22 mouse cellular contexts compared by ENCODE assay signal in the genomic region with DNA sequence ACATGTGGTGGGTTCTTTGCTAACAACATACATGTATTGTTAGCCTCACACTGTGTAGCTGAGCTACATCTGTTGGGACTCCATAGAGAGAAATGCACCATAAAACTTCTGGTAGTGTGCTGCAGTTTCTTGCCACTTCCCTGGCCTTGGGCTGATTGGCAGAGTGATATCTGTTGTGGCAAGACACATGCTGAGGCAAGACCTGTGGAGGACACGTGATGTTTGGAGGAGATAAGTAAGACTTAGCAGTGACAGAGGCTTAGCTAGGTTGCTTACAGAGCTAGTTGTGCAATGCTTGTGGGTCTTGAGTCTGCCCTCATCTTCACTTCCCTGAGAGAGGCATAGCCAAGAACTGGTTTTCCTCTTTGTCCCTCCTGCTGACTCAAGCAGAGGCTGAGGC. TPM values are rescaled to one million over a fixed set of nuclear protein-coding genes. Genes with fewer than 3 reads are reported as not detected.
A peak's percentile ranks its signal among the peaks of the same experiment; 100 is the strongest.
DNase-seq lines count a peak whose midpoint lies in the region; ATAC-seq lines count a peak whose summit lies in the region.
"Had no signal": no experiment of that assay in that cellular context is flagged by ENCODE, and none has a peak within 500 bp of the region (broad histone marks: within the 10 kb centered on the region; RNA-seq: fewer than 3 reads in every experiment).

No protein-coding gene starts in this region.

- H3K27me3 ChIP-seq in liver, embryonic 16.5 days (ENCODE audit: control insufficient read depth, insufficient read depth, low read depth, low read length): peaks cover 19% of the 10 kb centered on the region
- peaks cover 33% of the 10 kb centered on the region for H3K27me3 ChIP-seq in forebrain, embryonic 10.5 days (ENCODE audit: poor library complexity, severe bottlenecking)
- H3K27me3 ChIP-seq: midbrain, embryonic 15.5 days had no signal

- H3K9me3 ChIP-seq in liver, embryonic 16.5 days (replicated peaks; ENCODE audit: control insufficient read depth, low read length): no peaks in the 10 kb centered on the region
- no peaks in the 10 kb centered on the region for H3K9me3 ChIP-seq in forebrain, embryonic 10.5 days
- H3K9me3 ChIP-seq: embryonic facial prominence, embryonic 12.5 days; hindbrain, embryonic 10.5 days; midbrain, embryonic 15.5 days had no signal

- no peak overlapping the region for H3K4me3 ChIP-seq in liver, embryonic 16.5 days (ENCODE audit: low read depth, low read length)
- H3K4me3 ChIP-seq in forebrain, embryonic 10.5 days: no peak overlapping the region
- H3K4me3 ChIP-seq: embryonic facial prominence, embryonic 12.5 days; hindbrain, embryonic 10.5 days; midbrain, embryonic 15.5 days had no signal

- no peak overlapping the region for H3K4me2 ChIP-seq in liver, embryonic 16.5 days (ENCODE audit: low read depth, low read length)
- H3K4me2 ChIP-seq: embryonic facial prominence, embryonic 12.5 days; midbrain, embryonic 15.5 days had no signal

- DNase-seq in kidney, adult 18-20 months: peak; percentile 37
- DNase-seq in kidney, postnatal 10 days: no peak
- DNase-seq in 416B (ENCODE audit: low read depth): peak; percentile 84
- DNase-seq in gonadal fat pad, adult 2 months (ENCODE audit: low read depth): peak; percentile 92
- DNase-seq in thymus, postnatal 0 days (ENCODE audit: low spot score): no peak
- no peak for DNase-seq in forebrain, embryonic 10.5 days (ENCODE audit: extremely low spot score, low spot score)
- DNase-seq in left cerebral cortex, postnatal 25 days (ENCODE audit: low spot score in 2 of 2): no peak
- DNase-seq: adrenal gland, postnatal 10 days; cerebellum, adult 8-10 months; forebrain, postnatal 0 days; heart, adult 18-20 months; lung, postnatal 4 days; retina, postnatal 1 day; right cerebral cortex, postnatal 4 days had no signal

- no peak overlapping the region for H3K9ac ChIP-seq in liver, embryonic 16.5 days (ENCODE audit: low read depth, low read length)
- H3K9ac ChIP-seq: embryonic facial prominence, embryonic 12.5 days; forebrain, postnatal 0 days; midbrain, embryonic 15.5 days had no signal

- H3K4me1 ChIP-seq in liver, embryonic 16.5 days (ENCODE audit: control insufficient read depth, low read depth, low read length): peaks cover 10% of the 10 kb centered on the region
- H3K4me1 ChIP-seq in forebrain, embryonic 10.5 days: peaks cover 11% of the 10 kb centered on the region

- intact Hi-C loops in left cerebral cortex, postnatal 25 days (cut with DNase I): no loop called here

- ATAC-seq in liver, embryonic 16.5 days (ENCODE audit: low read depth): peak; percentile 47; the same call in 1 of the 2 replicates
- ATAC-seq: forebrain, postnatal 0 days; midbrain, embryonic 15.5 days had no signal

- H3K36me3 ChIP-seq in liver, embryonic 16.5 days (ENCODE audit: control insufficient read depth, insufficient read depth): no peaks in the 10 kb centered on the region
- no peaks in the 10 kb centered on the region for H3K36me3 ChIP-seq in forebrain, embryonic 10.5 days (replicated peaks)
- H3K36me3 ChIP-seq: embryonic facial prominence, embryonic 12.5 days; hindbrain, embryonic 10.5 days; midbrain, embryonic 15.5 days had no signal

- WGBS in liver, embryonic 16.5 days (ENCODE audit: insufficient replicate concordance): 4% methylated on average over 1 of the region's 1 CpGs
- WGBS in forebrain, embryonic 10.5 days: 76% methylated on average over 1 of the region's 1 CpGs

- H3K27ac ChIP-seq in liver, embryonic 16.5 days (ENCODE audit: low read length): peak overlapping the region; percentile 22; the same call in 1 of the 2 replicates
- no peak overlapping the region for H3K27ac ChIP-seq in forebrain, embryonic 10.5 days
- H3K27ac ChIP-seq: embryonic facial prominence, embryonic 12.5 days; hindbrain, embryonic 10.5 days; midbrain, embryonic 15.5 days had no signal

RNA-seq across cellular contexts. Expression of gene Cby3, which starts 1.1 kb away (rescaled TPM):
- polyA plus RNA-seq in gonadal fat pad, adult 2 months (2012; rRNA removed): 9.1 and 12.5 TPM in 2 replicates
- not detected in 2 replicates for polyA plus RNA-seq in liver, embryonic 16.5 days (2015; fragmentation: Nextera tagmentation; extraction: Ambion mirVana)
- not detected in 2 replicates for polyA plus RNA-seq in thymus, postnatal 0 days (2015; fragmentation: Nextera tagmentation; extraction: Ambion mirVana)
- 0.23 and 0.57 TPM in 2 replicates for polyA plus RNA-seq in forebrain, embryonic 10.5 days (2016; fragmentation: Nextera tagmentation; extraction: Ambion mirVana)
- total RNA-seq in left cerebral cortex, postnatal 25 days (2021): under 1 TPM in 1 of 2 experiments, not detected in 1; 0.50 TPM
- total RNA-seq: adrenal gland, postnatal 10 days; forebrain, postnatal 0 days; gastrocnemius, adult 18-20 months; heart, adult 18-20 months; left cerebral cortex, postnatal 10 days; neutrophil, adult 5-6 weeks had no signal
- polyA plus RNA-seq: heart, embryonic 14.5 days had no signal

RNA-seq across cellular contexts. Expression of gene Hnrnph1, which starts 21.4 kb away (rescaled TPM):
- polyA plus RNA-seq in gonadal fat pad, adult 2 months (2012; rRNA removed): 74.9 and 113 TPM in 2 replicates
- 93.6 and 95.8 TPM in 2 replicates for polyA plus RNA-seq in liver, embryonic 16.5 days (2015; fragmentation: Nextera tagmentation; extraction: Ambion mirVana)
- polyA plus RNA-seq in thymus, postnatal 0 days (2015; fragmentation: Nextera tagmentation; extraction: Ambion mirVana): 350 and 356 TPM in 2 replicates
- 634 and 666 TPM in 2 replicates for polyA plus RNA-seq in forebrain, embryonic 10.5 days (2016; fragmentation: Nextera tagmentation; extraction: Ambion mirVana)
- total RNA-seq in left cerebral cortex, postnatal 25 days (2021): 100 to 1,000 TPM; 220 to 248 TPM

RNA-seq across cellular contexts. Expression of gene Canx, which starts 29.9 kb away (rescaled TPM):
- 93.4 and 169 TPM in 2 replicates for polyA plus RNA-seq in gonadal fat pad, adult 2 months (2012; rRNA removed)
- polyA plus RNA-seq in liver, embryonic 16.5 days (2015; fragmentation: Nextera tagmentation; extraction: Ambion mirVana): 172 and 184 TPM in 2 replicates
- 196 and 213 TPM in 2 replicates for polyA plus RNA-seq in thymus, postnatal 0 days (2015; fragmentation: Nextera tagmentation; extraction: Ambion mirVana)
- 334 and 352 TPM in 2 replicates for polyA plus RNA-seq in forebrain, embryonic 10.5 days (2016; fragmentation: Nextera tagmentation; extraction: Ambion mirVana)
- 100 to 1,000 TPM; 432 to 442 TPM for total RNA-seq in left cerebral cortex, postnatal 25 days (2021)

Comparison
In these comparisons a context has a peak if more than half of its experiments do, and no peak if none do; other contexts are left out.
1. DNase-seq: peak in kidney, adult 18-20 months (single experiment), 416B (single experiment) and gonadal fat pad, adult 2 months (single experiment); none in kidney, postnatal 10 days (single experiment), thymus, postnatal 0 days (single experiment), forebrain, embryonic 10.5 days (single experiment) and left cerebral cortex, postnatal 25 days (0 of 2).